Mouse (Mus musculus) MEL (cell line): ENCODE data around the gene Ppp2r5d. TPM values are rescaled to one million over a fixed set of nuclear protein-coding genes. Genes with fewer than 3 reads are reported as not detected.

Source experiments
- DNase-seq: peaks from one replicate; pipeline ENCODE4 v3.0.0; 2011; ENCODE audit warnings: low read depth, low spot score
- H3K27ac ChIP-seq: 2 replicates; pipeline ENCODE4 v1.5.1; 2012; ENCODE audit warnings: low read depth, mild to moderate bottlenecking, control low read depth, low read length, moderate library complexity; ENCODE audit not compliant: control insufficient read depth
- H3K27me3 ChIP-seq, 2 experiments: fragments of 150-350 bp in 1 of 2; sonication (generic) in 1 of 2; 2 replicates each; pipeline ENCODE4 v1.6.1; 2012; ENCODE audit warnings: low read length in 2 of 2, mild to moderate bottlenecking in 2 of 2, improper control_type of control experiment in 1 of 2, moderate library complexity in 1 of 2; ENCODE audit not compliant: insufficient read depth in 2 of 2, control insufficient read depth in 1 of 2
- H3K36me3 ChIP-seq, 2 experiments: 2 replicates each; pipeline ENCODE4 v1.6.1; 2012 to 2014; ENCODE audit warnings: low read length in 2 of 2, improper control_type of control experiment in 1 of 2, inconsistent platforms in 1 of 2, mild to moderate bottlenecking in 1 of 2; ENCODE audit not compliant: insufficient read depth in 2 of 2, control insufficient read depth in 1 of 2
- H3K4me1 ChIP-seq, 2 experiments: fragments of 150-350 bp in 1 of 2; sonication (generic) in 1 of 2; 2 replicates each; pipeline ENCODE4 v1.6.1; 2012; ENCODE audit warnings: low read length in 2 of 2, improper control_type of control experiment in 1 of 2, mild to moderate bottlenecking in 1 of 2; ENCODE audit not compliant: insufficient read depth in 2 of 2, control insufficient read depth in 1 of 2
- H3K4me3 ChIP-seq, 2 experiments: fragments of 150-350 bp in 1 of 2; sonication (generic) in 1 of 2; 2 replicates each; pipeline ENCODE4 v1.5.1; 2012; ENCODE audit warnings: low read depth in 2 of 2, low read length in 2 of 2, mild to moderate bottlenecking in 2 of 2, moderate library complexity in 2 of 2, control low read depth in 1 of 2, improper control_type of control experiment in 1 of 2; ENCODE audit not compliant: control insufficient read depth in 1 of 2, insufficient read depth in 1 of 2
- H3K79me2 ChIP-seq: 2 replicates; pipeline ENCODE4 v1.6.1; 2012; ENCODE audit warnings: mild to moderate bottlenecking, low read length, moderate library complexity; ENCODE audit not compliant: control insufficient read depth, poor library complexity, insufficient read depth
- H3K9ac ChIP-seq: 2 replicates; pipeline ENCODE4 v1.6.1; 2012; ENCODE audit warnings: low read depth, mild to moderate bottlenecking, control low read depth, low read length, moderate library complexity; ENCODE audit not compliant: control insufficient read depth, poor library complexity, severe bottlenecking
- H3K9me3 ChIP-seq: fragments of 150-350 bp; sonication (generic); replicated peaks from 2 replicates; pipeline ENCODE4 v1.6.1; 2012; ENCODE audit warnings: mild to moderate bottlenecking, low read length, improper control_type of control experiment, moderate library complexity; ENCODE audit not compliant: insufficient read depth
- CTCF ChIP-seq, 3 experiments: IDR thresholded peaks in 2 of 3; conservative IDR thresholded peaks in 1 of 3; 2 replicates each; pipeline ENCODE4 v1.5.1; 2011 to 2012; ENCODE audit warnings: low read length in 3 of 3, low read depth in 2 of 3, mild to moderate bottlenecking in 2 of 3, improper control_type of control experiment in 1 of 3, inconsistent platforms in 1 of 3, mixed read lengths in 1 of 3, moderate library complexity in 1 of 3; ENCODE audit not compliant: control insufficient read depth in 1 of 3, insufficient read depth in 1 of 3, poor library complexity in 1 of 3, severe bottlenecking in 1 of 3
- E2F4 ChIP-seq: IDR thresholded peaks from 2 replicates; pipeline ENCODE4 v1.6.1; 2011; ENCODE audit warnings: low read depth, low read length, improper control_type of control experiment, borderline replicate concordance
- EP300 ChIP-seq, 2 experiments: IDR thresholded peaks; 2 replicates each; pipeline ENCODE4 v1.6.1; 2011; ENCODE audit warnings: improper control_type of control experiment in 2 of 2, low read length in 2 of 2, low read depth in 1 of 2, mild to moderate bottlenecking in 1 of 2
- GABPA ChIP-seq: IDR thresholded peaks from 2 replicates; pipeline ENCODE4 v1.6.1; 2012; ENCODE audit warnings: low read depth, mild to moderate bottlenecking, inconsistent platforms, low read length, improper control_type of control experiment, moderate library complexity
- GATA1 ChIP-seq: IDR thresholded peaks from 2 replicates; pipeline ENCODE4 v1.6.1; 2011; ENCODE audit warnings: low read depth, low read length, improper control_type of control experiment
- KAT2A ChIP-seq: conservative IDR thresholded peaks from 2 replicates; pipeline ENCODE4 v1.6.1; 2012; ENCODE audit warnings: low read depth, low read length, improper control_type of control experiment, inconsistent platforms
- MAFK ChIP-seq: IDR thresholded peaks from 2 replicates; pipeline ENCODE4 v1.6.1; 2011; ENCODE audit warnings: low read depth, mild to moderate bottlenecking, low read length, improper control_type of control experiment, borderline replicate concordance
- MEF2A ChIP-seq: IDR thresholded peaks from 2 replicates; pipeline ENCODE4 v1.6.1; 2014; ENCODE audit warnings: low read depth, mild to moderate bottlenecking, inconsistent platforms, low read length, improper control_type of control experiment; ENCODE audit not compliant: poor library complexity, insufficient replicate concordance, severe bottlenecking; ENCODE audit errors: extremely low read depth
- MYC ChIP-seq: IDR thresholded peaks from 2 replicates; pipeline ENCODE4 v1.6.1; 2011; ENCODE audit warnings: low read depth, mild to moderate bottlenecking, low read length, improper control_type of control experiment, moderate library complexity
- NELFE ChIP-seq: IDR thresholded peaks from 2 replicates; pipeline ENCODE4 v1.6.1; 2011; ENCODE audit warnings: low read depth, low read length, improper control_type of control experiment
- NRF1 ChIP-seq: IDR thresholded peaks from 2 replicates; pipeline ENCODE4 v1.6.1; 2014; ENCODE audit warnings: low read depth, mild to moderate bottlenecking, inconsistent platforms, low read length, improper control_type of control experiment, moderate library complexity; ENCODE audit not compliant: poor library complexity, insufficient read depth, severe bottlenecking
- SMC3 ChIP-seq: IDR thresholded peaks from 2 replicates; pipeline ENCODE4 v1.6.1; 2011; ENCODE audit warnings: low read depth, low read length, improper control_type of control experiment
- USF2 ChIP-seq, 2 experiments: IDR thresholded peaks; 2 replicates each; pipeline ENCODE4 v1.6.1; 2011 to 2012; ENCODE audit warnings: improper control_type of control experiment in 2 of 2, low read length in 2 of 2, borderline replicate concordance in 1 of 2, inconsistent platforms in 1 of 2, low read depth in 1 of 2, mild to moderate bottlenecking in 1 of 2; ENCODE audit not compliant: insufficient read depth in 1 of 2
- ZMIZ1 ChIP-seq: IDR thresholded peaks from 2 replicates; pipeline ENCODE4 v1.6.1; 2012; ENCODE audit warnings: low read depth, mild to moderate bottlenecking, inconsistent platforms, low read length, improper control_type of control experiment, moderate library complexity
- polyA plus RNA-seq, 2 experiments: library from polyadenylated mRNA; stranded (reverse) in 1 of 2; unstranded in 1 of 2; fragments of >175 nt in 1 of 2; fragments of >200 nt in 1 of 2; gene quantifications; 2 replicates each; pipeline versions ENCODE4 v1.2.1 to v1.2.4; 2012; ENCODE audit warnings: low replicate concordance in 2 of 2, low read depth in 1 of 2; ENCODE audit not compliant: insufficient read length in 2 of 2, insufficient read depth in 1 of 2, missing spikeins in 1 of 2
- total RNA-seq: library from RNA; depleted of rRNA; stranded (reverse); fragments of 300-350 nt; gene quantifications from 2 replicates; pipeline ENCODE4 v1.2.3, GENCODE M21; 2012

Ppp2r5d gene
- total and polyA plus RNA-seq, 3 experiments, result 47.6 to 82.9 (median 80.4) TPM

GRCm38 (mm10) chr17:46714756-46715481 is 10.0 kb upstream of the Ppp2r5d start:
- H3K27ac ChIP-seq, result no peak overlapping the region
- no peak for DNase-seq

DNA sequence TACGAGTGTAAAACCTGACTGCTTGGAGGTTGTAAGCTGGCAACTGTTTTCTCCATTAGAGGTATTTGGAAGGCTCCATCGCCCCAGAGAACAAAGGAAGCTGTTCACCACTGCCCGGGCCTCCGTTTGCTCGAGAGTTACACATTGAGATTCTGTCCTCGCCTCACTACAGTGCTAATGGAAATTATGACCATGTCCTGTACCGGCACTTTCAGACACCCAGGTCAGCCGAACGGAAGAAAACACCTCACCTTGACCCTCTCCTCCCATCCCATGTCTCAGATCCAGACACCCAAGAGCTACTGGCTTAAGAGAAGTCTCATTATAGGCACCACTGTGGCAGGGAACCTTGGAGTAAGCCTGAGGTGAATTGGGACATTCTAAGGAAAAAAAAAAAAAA is 8.9 kb upstream of the Ppp2r5d start:
- H3K9ac ChIP-seq, result no peak overlapping the region
- H3K27ac ChIP-seq, result no peak overlapping the region
- no peak overlapping the region for H3K4me3 ChIP-seq
- H3K4me1 ChIP-seq, result peaks cover 0 to 16% of the 10 kb centered on the region in 2 experiments; a peak in 2 of 4 replicates
- H3K27me3 ChIP-seq, result no peaks in the 10 kb centered on the region
- H3K79me2 ChIP-seq, result peaks cover 21% of the 10 kb centered on the region
- peaks cover 4 to 6% of the 10 kb centered on the region in 2 experiments for H3K36me3 ChIP-seq
- DNase-seq, result no peak
- TF ChIP-seq USF2 (IDR thresholded peaks at IDR 0.05; ENCODE audit: borderline replicate concordance in 1 of 2, insufficient read depth in 1 of 2, low read depth in 1 of 2, low read length in 2 of 2) (no peak), MAFK (no peak), SMC3 (no peak), E2F4 (no peak), NELFE (no peak), MYC (no peak), MEF2A (no peak), GABPA (no peak)
- TF ChIP-seq, all 39 proteins: peak for 0
- H3K9me3 ChIP-seq, result no peaks in the 10 kb centered on the region

More at GRCm38 (mm10) chr17:46714756-46715481, 10.0 kb upstream of the Ppp2r5d start:
- Histone ChIP-seq H3K27me3 (no peaks in the 10 kb centered on the region), H3K4me1 (peaks cover 0 to 16% of the 10 kb centered on the region in 2 experiments; a peak in 2 of 4 replicates), H3K36me3 (peaks cover 4 to 6% of the 10 kb centered on the region in 2 experiments), H3K9me3 (no peaks in the 10 kb centered on the region), H3K4me3 (no peak overlapping the region), H3K79me2 (peaks cover 21% of the 10 kb centered on the region), H3K9ac (no peak overlapping the region)
- no peak for TF ChIP-seq ZMIZ1
- TF ChIP-seq KAT2A, result no peak
- no peak for TF ChIP-seq USF2 (IDR thresholded peaks at IDR 0.05; ENCODE audit: borderline replicate concordance in 1 of 2, insufficient read depth in 1 of 2, low read depth in 1 of 2, low read length in 2 of 2)
- TF ChIP-seq GATA1, result no peak
- TF ChIP-seq CTCF (IDR thresholded peaks at IDR 0.05 in 2 of 3, conservative IDR thresholded peaks at IDR 0.05 in 1 of 3; ENCODE audit: control insufficient read depth in 1 of 3, insufficient read depth in 1 of 3, low read depth in 2 of 3, low read length in 3 of 3, poor library complexity in 1 of 3, severe bottlenecking in 1 of 3), result peak in 1 of 3 experiments; percentile 24; a peak in 2 of 6 replicates
- no peak for TF ChIP-seq NRF1
- TF ChIP-seq MEF2A, result no peak
- TF ChIP-seq EP300 (IDR thresholded peaks at IDR 0.05; ENCODE audit: low read depth in 1 of 2, low read length in 2 of 2), result no peak
- TF ChIP-seq MYC, result no peak
